Mouse (Mus musculus) limb, embryonic 10.5 days (tissue): Measurements from ENCODE around the gene Shc1. TPM values are rescaled to one million over a fixed set of nuclear protein-coding genes. Genes with fewer than 3 reads are reported as not detected.

Experiments used
- DNase-seq: peaks from one replicate; pipeline ENCODE4 v3.0.0-alpha.2; 2017; ENCODE audit warnings: low spot score
- H3K27ac ChIP-seq: fragments of 300-500 bp; sonication (generic); 2 replicates; pipeline ENCODE4 v1.5.1; 2016; ENCODE audit warnings: mild to moderate bottlenecking
- H3K27me3 ChIP-seq: fragments of 300-500 bp; sonication (generic); 2 replicates; pipeline ENCODE4 v1.6.1; 2016; ENCODE audit warnings: low read depth, mild to moderate bottlenecking; ENCODE audit not compliant: poor library complexity, severe bottlenecking
- H3K36me3 ChIP-seq: fragments of 300-500 bp; sonication (generic); 2 replicates; pipeline ENCODE4 v1.6.1; 2016; ENCODE audit warnings: mild to moderate bottlenecking, moderate library complexity
- H3K4me1 ChIP-seq: fragments of 300-500 bp; sonication (generic); 2 replicates; pipeline ENCODE4 v1.6.1; 2016
- H3K4me3 ChIP-seq: fragments of 300-500 bp; sonication (generic); 2 replicates; pipeline ENCODE4 v1.5.1; 2016; ENCODE audit warnings: mild to moderate bottlenecking, moderate library complexity
- H3K9me3 ChIP-seq: fragments of 300-500 bp; sonication (generic); replicated peaks from 2 replicates; pipeline ENCODE4 v1.6.1; 2016; ENCODE audit warnings: mild to moderate bottlenecking
- WGBS: fragments of 180-500 bp; shearing (Covaris S2); methylation state at CpG from one replicate; pipeline ENCODE4 v1.1.7; 2016; 5-methylcytosine and 5-hydroxymethylcytosine counted together
- polyA plus RNA-seq: library from polyadenylated mRNA; unstranded; fragments of >200 nt; fragmentation: Nextera tagmentation; extraction: Ambion mirVana; gene quantifications from 2 replicates; pipeline ENCODE4 v1.2.1, GENCODE M21; 2016

Gene Shc1
- polyA plus RNA-seq, 1 experiment from 2014 or later = 96.2 TPM

- Histone ChIP-seq H3K4me1 (peaks cover 25% of the 10 kb centered on the region), H3K36me3 (peaks cover 10% of the 10 kb centered on the region), H3K4me3 (no peak overlapping the region), H3K27ac (no peak overlapping the region), H3K9me3 (no peaks in the 10 kb centered on the region), H3K27me3 (no peaks in the 10 kb centered on the region)
- 96% methylated on average over 1 of the region's 1 CpGs for WGBS
- no peak for DNase-seq
These were observed 33.7 kb downstream of the Shc1 start for GRCm38 (mm10) chr3:89451916-89452315.

GRCm38 (mm10) chr3:89454401-89455177 is 36.3 kb downstream of the Shc1 start, which contains the start of gene Pmvk:
Gene Pmvk (plus strand): TSS chr3:89454541.
- 0 out of 2 replicates have a peak, but pooled peaks cover 2% of the 10 kb centered on the region for H3K36me3 ChIP-seq
- no peaks in the 10 kb centered on the region for H3K9me3 ChIP-seq
- DNase-seq = no peak
- H3K4me3 ChIP-seq = no peak within 1 kb of the TSS
- H3K4me1 ChIP-seq = peaks cover 35% of the 10 kb centered on the region
- 54% methylated on average over 10 of the region's 10 CpGs for WGBS
- H3K27me3 ChIP-seq = no peaks in the 10 kb centered on the region
- H3K27ac ChIP-seq = 0 out of 2 replicates have a peak within 1 kb of the TSS, but pooled peaks have one; percentile 26

GRCm38 (mm10) chr3:89455786-89456285 is 37.6 kb downstream of the Shc1 start:
- peaks cover 41% of the 10 kb centered on the region for H3K4me1 ChIP-seq
- no peak overlapping the region for H3K4me3 ChIP-seq
- no peak for DNase-seq
- WGBS = 69% methylated on average over 1 of the region's 1 CpGs
- no peak overlapping the region for H3K27ac ChIP-seq
- no peaks in the 10 kb centered on the region; the same call in 1 of the 2 replicates for H3K36me3 ChIP-seq
- H3K9me3 ChIP-seq = no peaks in the 10 kb centered on the region
- H3K27me3 ChIP-seq = no peaks in the 10 kb centered on the region

GRCm38 (mm10) chr3:89456726-89457665 is 38.8 kb downstream of the Shc1 start:
- no peaks in the 10 kb centered on the region for H3K9me3 ChIP-seq
- DNase-seq = peak; percentile 87
- 45% methylated on average over 10 of the region's 10 CpGs for WGBS
- H3K27me3 ChIP-seq = no peaks in the 10 kb centered on the region
- H3K4me1 ChIP-seq = peaks cover 31% of the 10 kb centered on the region
- H3K36me3 ChIP-seq = peaks cover 5% of the 10 kb centered on the region
- no peak overlapping the region for H3K4me3 ChIP-seq
- no peak overlapping the region for H3K27ac ChIP-seq

GRCm38 (mm10) chr3:89458372-89458964 is 40.2 kb downstream of the Shc1 start:
- Histone ChIP-seq H3K4me3 (peak overlapping the region; percentile 57), H3K9me3 (no peaks in the 10 kb centered on the region), H3K27ac (peak overlapping the region; percentile 90), H3K27me3 (no peaks in the 10 kb centered on the region), H3K4me1 (peaks cover 29% of the 10 kb centered on the region), H3K36me3 (peaks cover 8% of the 10 kb centered on the region)
- no peak for DNase-seq
- 57% methylated on average over 13 of the region's 13 CpGs for WGBS

- no peaks in the 10 kb centered on the region for H3K9me3 ChIP-seq
These were observed 40.9 kb downstream of the Shc1 start for GRCm38 (mm10) chr3:89458965-89459807.

GRCm38 (mm10) chr3:89468268-89468667 is 50.0 kb downstream of the Shc1 start:
- no peaks in the 10 kb centered on the region for H3K27me3 ChIP-seq
- no peaks in the 10 kb centered on the region for H3K9me3 ChIP-seq
- no peak overlapping the region; the same call in 1 of the 2 replicates for H3K27ac ChIP-seq
- no peak for DNase-seq
- 55% methylated on average over 4 of the region's 4 CpGs for WGBS
- peaks cover 42% of the 10 kb centered on the region for H3K36me3 ChIP-seq
- H3K4me1 ChIP-seq = no peaks in the 10 kb centered on the region
- no peak overlapping the region for H3K4me3 ChIP-seq

More at GRCm38 (mm10) chr3:89458965-89459807, 40.9 kb downstream of the Shc1 start:
- WGBS = under 1% methylated on average over 36 of the region's 36 CpGs
- peaks cover 29% of the 10 kb centered on the region for H3K4me1 ChIP-seq
- peak overlapping the region; percentile 90 for H3K27ac ChIP-seq
- no peaks in the 10 kb centered on the region for H3K27me3 ChIP-seq
- H3K36me3 ChIP-seq = peaks cover 8% of the 10 kb centered on the region
- H3K4me3 ChIP-seq = peak overlapping the region; percentile 57
- DNase-seq = peak; percentile 96

- 82% methylated on average over 7 of the region's 7 CpGs for WGBS
- Histone ChIP-seq H3K27ac (no peak overlapping the region), H3K27me3 (no peaks in the 10 kb centered on the region), H3K4me1 (no peaks in the 10 kb centered on the region), H3K9me3 (no peaks in the 10 kb centered on the region), H3K4me3 (no peak overlapping the region), H3K36me3 (peaks cover 28% of the 10 kb centered on the region)
- no peak for DNase-seq
These were observed 54.0 kb downstream of the Shc1 start for GRCm38 (mm10) chr3:89472280-89472679.

GRCm38 (mm10) chr3:89473838-89474237 is 55.6 kb downstream of the Shc1 start:
- Histone ChIP-seq H3K27me3 (no peaks in the 10 kb centered on the region), H3K27ac (no peak overlapping the region), H3K4me3 (no peak overlapping the region), H3K4me1 (no peaks in the 10 kb centered on the region), H3K9me3 (no peaks in the 10 kb centered on the region), H3K36me3 (peaks cover 12% of the 10 kb centered on the region)
- DNase-seq = no peak
- WGBS = 78% methylated on average over 6 of the region's 6 CpGs

- H3K36me3 ChIP-seq = no peaks in the 10 kb centered on the region
- DNase-seq = no peak
- H3K9me3 ChIP-seq = no peaks in the 10 kb centered on the region
- no peaks in the 10 kb centered on the region for H3K27me3 ChIP-seq
- no peak overlapping the region for H3K27ac ChIP-seq
- 76% methylated on average over 6 of the region's 6 CpGs for WGBS
- H3K4me3 ChIP-seq = no peak overlapping the region
- no peaks in the 10 kb centered on the region for H3K4me1 ChIP-seq
These were observed 60.8 kb downstream of the Shc1 start for GRCm38 (mm10) chr3:89479055-89479454.
